Mouse (Mus musculus) limb, embryonic 14.5 days (tissue): Measurements from ENCODE around the gene Hnrnpa3. TPM values are rescaled to one million over a fixed set of nuclear protein-coding genes. Genes with fewer than 3 reads are reported as not detected.
"Not testable (repeated sequence)": the region's sequence is repeated elsewhere in the genome, so short reads cannot be mapped to it uniquely, and the experiment has no call there.

Source experiments
- ATAC-seq: fragments of 200-750 bp; cut with Nextera tagmentation; 2 replicates; pipeline ENCODE4 v1.8.0; 2017; ENCODE audit warnings: low read depth, moderate number of reproducible peaks, moderate TSS enrichment; ENCODE audit not compliant: low FRiP score
- DNase-seq: peaks from one replicate; pipeline ENCODE4 v3.0.0-alpha.2; 2015; ENCODE audit warnings: low spot score
- H3K27ac ChIP-seq: fragments of 300-500 bp; sonication (generic); replicated peaks from 2 replicates; pipeline ENCODE4 v1.5.1; 2014; ENCODE audit warnings: low read depth, mild to moderate bottlenecking, low read length, moderate library complexity, mixed read lengths
- H3K27me3 ChIP-seq: fragments of 300-500 bp; sonication (generic); 2 replicates; pipeline ENCODE4 v1.6.1; 2014; ENCODE audit warnings: low read length, mixed read lengths; ENCODE audit not compliant: control insufficient read depth, insufficient read depth
- H3K36me3 ChIP-seq: fragments of 300-500 bp; sonication (generic); 2 replicates; pipeline ENCODE4 v1.6.1; 2014; ENCODE audit warnings: mild to moderate bottlenecking, low read length, moderate library complexity, mixed read lengths; ENCODE audit not compliant: control insufficient read depth, insufficient read depth
- H3K4me1 ChIP-seq: fragments of 300-500 bp; sonication (generic); 2 replicates; pipeline ENCODE4 v1.6.1; 2014; ENCODE audit warnings: antibody characterized with exemption, low read length, mixed read lengths; ENCODE audit not compliant: control insufficient read depth, insufficient read depth
- H3K4me2 ChIP-seq: fragments of 300-500 bp; sonication (generic); replicated peaks from 2 replicates; pipeline ENCODE4 v1.6.1; 2014; ENCODE audit warnings: low read depth, mild to moderate bottlenecking, low read length, moderate library complexity; ENCODE audit not compliant: severe bottlenecking
- H3K4me3 ChIP-seq: fragments of 300-500 bp; sonication (generic); replicated peaks from 2 replicates; pipeline ENCODE4 v1.5.1; 2014; ENCODE audit warnings: low read length
- H3K9ac ChIP-seq: fragments of 300-500 bp; sonication (generic); 2 replicates; pipeline ENCODE4 v1.6.1; 2014; ENCODE audit warnings: mild to moderate bottlenecking, low read depth, low read length, moderate library complexity; ENCODE audit not compliant: severe bottlenecking
- H3K9me3 ChIP-seq: fragments of 300-500 bp; sonication (generic); 2 replicates; pipeline ENCODE4 v1.6.1; 2016; ENCODE audit warnings: low read length; ENCODE audit not compliant: control insufficient read depth
- POLR2A ChIP-seq: fragments of 200-500 bp; IDR thresholded peaks from 2 replicates; pipeline ENCODE4 v1.8.0; 2012; ENCODE audit warnings: inconsistent platforms, mild to moderate bottlenecking, moderate library complexity, borderline replicate concordance; ENCODE audit not compliant: insufficient read depth, insufficient read length; ENCODE audit errors: extremely low read depth
- WGBS: fragments of 180-500 bp; shearing (Covaris S2); extraction: QIAGEN DNeasy Blood & Tissue Kit; methylation state at CpG from one replicate; pipeline ENCODE4 v1.1.7; 2014; 5-methylcytosine and 5-hydroxymethylcytosine counted together
- polyA plus RNA-seq, 2 experiments: library from polyadenylated mRNA; depleted of rRNA in 1 of 2; stranded (reverse) in 1 of 2; unstranded in 1 of 2; fragments of >200 nt; fragmentation: Nextera tagmentation in 1 of 2; extraction: Ambion mirVana in 1 of 2; gene quantifications; 2 replicates each; pipeline versions ENCODE4 v1.2.1 to v1.2.3; 2012 to 2014

Gene Hnrnpa3
- polyA plus RNA-seq, 2 experiments = 233 to 733 TPM

DNA sequence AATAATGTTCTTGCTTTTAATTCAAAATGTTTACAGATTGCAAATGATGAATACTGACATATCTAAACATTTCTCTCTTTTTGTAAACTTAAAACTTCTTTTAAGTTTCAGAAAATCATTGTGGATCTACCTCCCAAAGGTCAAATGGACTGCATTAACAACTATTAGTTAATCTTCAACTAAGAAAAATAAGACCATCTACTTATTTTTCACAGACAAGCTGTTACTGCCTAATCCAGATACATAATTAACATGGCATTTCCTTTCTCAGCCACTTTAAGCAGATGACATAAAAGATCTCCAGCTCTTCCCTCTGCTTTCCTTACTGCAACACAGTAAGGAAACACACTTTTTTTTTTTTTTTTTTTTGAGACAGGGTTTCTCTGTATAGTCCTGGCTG lies 21.7 kb upstream of the Hnrnpa3 start:
- H3K4me2 ChIP-seq = no peak overlapping the region

DNA sequence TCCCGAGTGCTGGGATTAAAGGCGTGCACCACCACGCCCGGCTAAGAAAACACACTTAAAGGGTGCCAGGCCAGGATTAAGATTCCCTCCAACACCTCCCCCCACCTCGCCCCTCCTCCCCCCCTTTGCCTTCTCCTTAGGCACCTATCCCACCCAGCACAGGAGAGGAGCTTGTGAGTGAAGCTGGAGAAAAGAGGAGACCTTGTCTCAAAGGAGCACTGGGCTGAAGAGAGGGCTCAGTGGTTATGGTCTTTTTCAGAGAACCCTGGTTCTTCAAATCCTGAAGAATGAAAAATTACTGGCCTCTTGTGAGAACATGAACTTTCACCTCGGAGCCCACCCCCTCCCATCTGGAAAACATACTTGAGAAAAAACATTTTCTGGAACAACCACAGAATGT lies 21.2 kb upstream of the Hnrnpa3 start:
- not testable (repeated sequence) for DNase-seq, H3K9me3 ChIP-seq, H3K27me3 ChIP-seq, ATAC-seq, H3K27ac ChIP-seq, H3K4me3 ChIP-seq, H3K9ac ChIP-seq, H3K4me1 ChIP-seq, H3K4me2 ChIP-seq, H3K36me3 ChIP-seq
- WGBS = 84% methylated on average over 6 of the region's 6 CpGs

More for the DNA sequence above, 21.7 kb upstream of the Hnrnpa3 start:
- no peak for ATAC-seq
- H3K4me3 ChIP-seq = no peak overlapping the region
- peaks cover 10% of the 10 kb centered on the region for H3K4me1 ChIP-seq
- no peaks in the 10 kb centered on the region for H3K9me3 ChIP-seq
- H3K36me3 ChIP-seq = no peaks in the 10 kb centered on the region
- H3K27me3 ChIP-seq = no peaks in the 10 kb centered on the region
- no peak for TF ChIP-seq POLR2A
- no peak overlapping the region for H3K9ac ChIP-seq
- no peak overlapping the region for H3K27ac ChIP-seq
- DNase-seq = no peak

DNA sequence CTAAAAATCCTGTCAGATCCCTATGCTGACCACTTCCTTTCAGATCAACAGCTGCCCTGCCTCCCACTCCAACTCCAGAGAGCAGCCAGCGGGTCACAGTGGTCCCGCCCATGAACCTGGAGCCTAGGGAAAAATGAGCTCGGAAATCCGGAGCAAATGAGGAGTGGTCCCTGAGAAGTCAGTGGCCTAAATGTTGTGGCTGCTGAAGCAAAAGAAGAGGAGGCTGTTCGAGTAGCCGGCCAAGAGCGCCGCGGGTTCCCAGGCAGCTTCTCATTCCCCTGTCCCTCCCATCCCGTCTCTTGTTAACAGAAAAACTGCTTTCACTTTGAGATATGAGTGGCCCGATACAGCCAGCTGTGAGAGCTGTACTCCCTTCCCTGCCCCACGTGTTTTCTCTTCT lies 19.5 kb upstream of the Hnrnpa3 start:
- not testable (repeated sequence) for H3K4me1 ChIP-seq, H3K27ac ChIP-seq, ATAC-seq, H3K4me3 ChIP-seq, H3K9me3 ChIP-seq, H3K27me3 ChIP-seq, H3K36me3 ChIP-seq, DNase-seq, H3K9ac ChIP-seq, H3K4me2 ChIP-seq
- WGBS = 30% methylated on average over 10 of the region's 12 CpGs

DNA sequence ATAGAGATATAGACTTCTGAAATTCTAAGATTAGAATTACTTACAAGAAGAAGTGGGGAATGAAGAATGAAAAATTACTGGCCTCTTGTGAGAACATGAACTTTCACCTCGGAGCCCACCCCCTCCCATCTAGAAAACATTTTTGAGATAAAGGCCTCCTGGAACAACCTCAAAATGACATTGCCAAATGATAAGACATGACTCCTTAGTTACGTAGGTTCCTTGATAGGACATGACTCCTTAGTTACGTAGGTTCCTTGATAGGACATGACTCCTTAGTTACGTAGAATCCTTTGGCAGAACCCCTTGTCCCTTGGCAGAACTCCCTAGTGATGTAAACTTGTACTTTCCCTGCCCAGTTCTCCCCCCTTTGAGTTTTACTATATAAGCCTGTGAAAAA lies 16.7 kb upstream of the Hnrnpa3 start:
- H3K9ac ChIP-seq, H3K4me3 ChIP-seq: not testable (repeated sequence)
- WGBS = 92% methylated on average over 3 of the region's 4 CpGs

DNA sequence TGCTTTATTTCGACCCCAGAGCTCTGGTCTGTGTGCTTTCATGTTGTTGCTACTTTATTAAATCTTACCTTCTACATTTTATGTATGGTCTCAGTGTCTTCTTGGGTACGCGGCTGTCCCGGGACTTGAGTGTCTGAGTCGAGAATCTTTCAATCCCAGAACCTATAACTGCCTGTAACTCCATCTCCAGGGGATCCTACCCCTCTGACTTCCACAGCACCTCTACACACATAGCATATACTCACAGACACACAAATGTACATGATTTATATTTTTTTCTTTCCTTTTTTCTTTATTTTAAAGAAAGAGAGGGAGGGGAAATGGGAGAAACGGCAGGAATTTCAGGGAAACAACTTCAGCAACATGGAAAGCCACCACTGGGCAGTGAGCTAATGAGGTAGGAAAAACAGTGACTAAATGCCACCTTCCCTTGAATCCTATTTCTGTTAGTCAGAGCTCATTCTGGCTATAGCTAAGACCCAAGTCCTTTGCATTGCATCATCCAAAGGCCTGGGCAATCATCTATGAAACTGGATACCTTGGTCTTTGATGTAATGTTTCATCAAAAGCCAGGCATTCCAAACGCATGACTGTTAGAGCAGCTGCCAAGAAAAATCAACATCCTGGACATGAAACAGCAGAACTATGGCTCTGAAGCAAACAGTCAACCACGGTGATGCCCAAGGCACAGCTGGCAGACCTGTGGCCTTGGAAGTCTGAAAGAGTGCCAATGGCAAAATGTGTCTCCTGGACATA lies 16.1 kb upstream of the Hnrnpa3 start:
- H3K9ac ChIP-seq = no peak overlapping the region
- H3K36me3 ChIP-seq = no peaks in the 10 kb centered on the region
- ATAC-seq (peak; percentile 82), DNase-seq (peak; percentile 85)
- peak overlapping the region; percentile 48; the same call in 1 of the 2 replicates for H3K27ac ChIP-seq
- H3K27me3 ChIP-seq = no peaks in the 10 kb centered on the region
- no peaks in the 10 kb centered on the region; the same call in 1 of the 2 replicates for H3K9me3 ChIP-seq
- no peak overlapping the region for H3K4me2 ChIP-seq
- WGBS = 64% methylated on average over 8 of the region's 8 CpGs
- H3K4me1 ChIP-seq = peaks cover 8% of the 10 kb centered on the region
- TF ChIP-seq POLR2A = no peak
- H3K4me3 ChIP-seq = no peak overlapping the region

More for the DNA sequence above, 16.7 kb upstream of the Hnrnpa3 start:
- not testable (repeated sequence) for H3K27ac ChIP-seq, H3K36me3 ChIP-seq, ATAC-seq, H3K27me3 ChIP-seq, DNase-seq, H3K4me2 ChIP-seq, H3K9me3 ChIP-seq, H3K4me1 ChIP-seq

DNA sequence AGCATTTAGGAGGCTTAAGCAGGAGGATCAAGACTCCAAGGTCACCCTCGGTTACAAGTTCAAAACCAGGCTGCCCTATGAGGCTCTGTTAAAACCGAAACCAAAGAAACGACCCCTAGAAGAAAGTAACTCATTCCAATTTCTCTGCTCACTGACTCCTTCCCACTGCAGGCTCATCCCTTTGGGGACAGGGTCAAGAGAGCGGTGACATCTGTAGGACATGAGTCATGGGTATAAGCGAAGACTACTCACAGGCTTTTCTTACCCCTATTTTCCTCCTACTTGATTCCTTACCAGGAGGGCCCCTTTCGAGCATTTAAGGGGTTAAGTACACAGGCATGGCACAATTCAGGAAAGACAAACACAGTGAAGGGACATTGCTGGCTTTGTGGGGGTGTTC lies 15.1 kb upstream of the Hnrnpa3 start:
- Histone ChIP-seq H3K27ac (no peak overlapping the region), H3K9me3 (no peaks in the 10 kb centered on the region; the same call in 1 of the 2 replicates), H3K4me2 (no peak overlapping the region), H3K9ac (no peak overlapping the region), H3K36me3 (no peaks in the 10 kb centered on the region), H3K27me3 (no peaks in the 10 kb centered on the region), H3K4me3 (no peak overlapping the region), H3K4me1 (peaks cover 8% of the 10 kb centered on the region)
- ATAC-seq (no peak), DNase-seq (no peak)
- WGBS = 87% methylated on average over 6 of the region's 6 CpGs
- TF ChIP-seq POLR2A = no peak
